26 mouse cellular contexts compared by ENCODE assay signal in the genomic region with DNA sequence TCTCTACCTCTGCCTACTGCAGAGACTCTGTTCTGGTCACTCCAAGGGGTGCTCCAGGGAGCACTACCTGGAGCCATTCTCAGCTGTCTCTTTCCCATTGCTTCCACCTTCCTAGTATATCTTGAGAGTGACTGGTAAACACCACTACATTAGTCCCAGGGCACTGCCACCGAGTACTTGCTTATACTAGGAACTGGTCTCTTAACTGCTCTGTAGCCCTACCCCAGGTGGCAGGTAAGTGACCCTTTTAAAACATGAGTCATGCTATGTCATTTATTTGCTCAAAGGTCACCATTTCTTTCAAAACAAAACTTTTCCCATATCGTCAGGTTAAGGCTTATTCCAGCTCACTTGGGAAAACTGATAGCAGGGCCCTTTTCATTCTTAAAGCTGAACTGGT. TPM values are rescaled to one million over a fixed set of nuclear protein-coding genes. Genes with fewer than 3 reads are reported as not detected.
DNase-seq lines count a peak whose midpoint lies in the region; ATAC-seq and TF ChIP-seq lines count a peak whose summit lies in the region.
"Had no signal": no experiment of that assay in that cellular context is flagged by ENCODE, and none has a peak within 500 bp of the region (broad histone marks: within the 10 kb centered on the region; RNA-seq: fewer than 3 reads in every experiment).

No protein-coding gene starts in this region.

- no peak overlapping the region for H3K9ac ChIP-seq in intestine, embryonic 15.5 days
- no peak overlapping the region for H3K9ac ChIP-seq in intestine, embryonic 16.5 days (ENCODE audit: low read depth, low read length)
- H3K9ac ChIP-seq in intestine, postnatal 0 days (ENCODE audit: low read depth, low read length) = no peak overlapping the region
- no peak overlapping the region for H3K9ac ChIP-seq in stomach, postnatal 0 days (ENCODE audit: low read length)
- H3K9ac ChIP-seq in midbrain, embryonic 16.5 days (ENCODE audit: low read depth, low read length) = no peak overlapping the region

- H3K9me3 ChIP-seq in intestine, embryonic 15.5 days = no peaks in the 10 kb centered on the region
- no peaks in the 10 kb centered on the region for H3K9me3 ChIP-seq in intestine, embryonic 16.5 days (ENCODE audit: control insufficient read depth, low read length)
- no peaks in the 10 kb centered on the region for H3K9me3 ChIP-seq in intestine, postnatal 0 days (ENCODE audit: control insufficient read depth)
- H3K9me3 ChIP-seq in stomach, postnatal 0 days (ENCODE audit: control insufficient read depth, low read length) = no peaks in the 10 kb centered on the region
- no peaks in the 10 kb centered on the region for H3K9me3 ChIP-seq in midbrain, embryonic 16.5 days (replicated peaks; ENCODE audit: control insufficient read depth, low read length, poor library complexity, severe bottlenecking)
- H3K9me3 ChIP-seq in limb, embryonic 10.5 days (replicated peaks) = no peaks in the 10 kb centered on the region

- peaks cover 7% of the 10 kb centered on the region; the same call in 1 of the 2 replicates for H3K4me1 ChIP-seq in intestine, embryonic 15.5 days (replicated peaks)
- H3K4me1 ChIP-seq in intestine, embryonic 16.5 days (ENCODE audit: control insufficient read depth, insufficient read depth, low read length) = peaks cover 12% of the 10 kb centered on the region; the same call in 1 of the 2 replicates
- peaks cover 4% of the 10 kb centered on the region; the same call in 1 of the 2 replicates for H3K4me1 ChIP-seq in intestine, postnatal 0 days (replicated peaks; ENCODE audit: control insufficient read depth, insufficient read depth, low read length)
- no peaks in the 10 kb centered on the region for H3K4me1 ChIP-seq in stomach, postnatal 0 days (replicated peaks; ENCODE audit: control insufficient read depth, insufficient read depth)
- H3K4me1 ChIP-seq in midbrain, embryonic 16.5 days (ENCODE audit: control insufficient read depth, insufficient read depth, low read length) = no peaks in the 10 kb centered on the region
- H3K4me1 ChIP-seq in limb, embryonic 10.5 days = peaks cover 32% of the 10 kb centered on the region

- H3K4me2 ChIP-seq in intestine, embryonic 15.5 days (replicated peaks) = no peak overlapping the region
- H3K4me2 ChIP-seq in intestine, embryonic 16.5 days (ENCODE audit: low read depth, low read length) = no peak overlapping the region
- no peak overlapping the region for H3K4me2 ChIP-seq in intestine, postnatal 0 days (replicated peaks; ENCODE audit: low read depth)
- no peak overlapping the region for H3K4me2 ChIP-seq in stomach, postnatal 0 days (replicated peaks; ENCODE audit: low read depth)
- H3K4me2 ChIP-seq in midbrain, embryonic 16.5 days (ENCODE audit: low read length) = no peak overlapping the region

- no peak for DNase-seq in stomach, postnatal 0 days (ENCODE audit: low spot score)
- no peak for DNase-seq in lung, postnatal 25 days (ENCODE audit: low spot score)
- no peak for DNase-seq in limb, embryonic 10.5 days (ENCODE audit: low spot score)
- DNase-seq: adrenal gland, adult 2 months; adrenal gland, adult 8-10 months; adrenal gland, postnatal 10 days; adrenal gland, postnatal 14 days; adrenal gland, postnatal 25 days; adrenal gland, postnatal 36 days; B cell, adult 2 months; cerebellum, adult 11 months; cerebellum, adult 11-12 months had no signal

- no peaks in the 10 kb centered on the region for H3K36me3 ChIP-seq in intestine, embryonic 15.5 days
- H3K36me3 ChIP-seq in intestine, embryonic 16.5 days (ENCODE audit: control insufficient read depth, insufficient read depth, low read length) = no peaks in the 10 kb centered on the region
- H3K36me3 ChIP-seq in intestine, postnatal 0 days (ENCODE audit: control insufficient read depth, insufficient read depth) = no peaks in the 10 kb centered on the region
- no peaks in the 10 kb centered on the region for H3K36me3 ChIP-seq in stomach, postnatal 0 days (ENCODE audit: control insufficient read depth, insufficient read depth, low read length)
- H3K36me3 ChIP-seq in midbrain, embryonic 16.5 days (ENCODE audit: control insufficient read depth, insufficient read depth, low read length) = no peaks in the 10 kb centered on the region
- no peaks in the 10 kb centered on the region for H3K36me3 ChIP-seq in limb, embryonic 10.5 days
- H3K36me3 ChIP-seq: G1E had no signal

- no peak for TF ChIP-seq EP300 in stomach, postnatal 0 days (optimal IDR thresholded peaks at IDR 0.05)

- no peaks in the 10 kb centered on the region for H3K27me3 ChIP-seq in intestine, embryonic 15.5 days (replicated peaks)
- no peaks in the 10 kb centered on the region for H3K27me3 ChIP-seq in intestine, embryonic 16.5 days (replicated peaks; ENCODE audit: control insufficient read depth, insufficient read depth, low read length)
- H3K27me3 ChIP-seq in intestine, postnatal 0 days (replicated peaks; ENCODE audit: control insufficient read depth, insufficient read depth, low read length) = no peaks in the 10 kb centered on the region
- H3K27me3 ChIP-seq in stomach, postnatal 0 days (ENCODE audit: control insufficient read depth, insufficient read depth, low read length) = no peaks in the 10 kb centered on the region
- H3K27me3 ChIP-seq in midbrain, embryonic 16.5 days (ENCODE audit: control insufficient read depth, insufficient read depth, low read depth, low read length) = no peaks in the 10 kb centered on the region
- H3K27me3 ChIP-seq in limb, embryonic 10.5 days (ENCODE audit: low read depth, poor library complexity, severe bottlenecking) = peaks cover 83% of the 10 kb centered on the region
- H3K27me3 ChIP-seq: CH12.LX, Patski had no signal

- WGBS in intestine, embryonic 15.5 days = 62% methylated on average over 2 of the region's 2 CpGs
- 67% methylated on average over 2 of the region's 2 CpGs for WGBS in intestine, embryonic 16.5 days
- 43% methylated on average over 2 of the region's 2 CpGs for WGBS in intestine, postnatal 0 days
- WGBS in stomach, postnatal 0 days = 51% methylated on average over 2 of the region's 2 CpGs
- 90% methylated on average over 2 of the region's 2 CpGs for WGBS in midbrain, embryonic 16.5 days
- 97% methylated on average over 2 of the region's 2 CpGs for WGBS in limb, embryonic 10.5 days

- no peak overlapping the region for H3K27ac ChIP-seq in intestine, embryonic 15.5 days
- no peak overlapping the region for H3K27ac ChIP-seq in intestine, embryonic 16.5 days (ENCODE audit: low read length)
- no peak overlapping the region for H3K27ac ChIP-seq in intestine, postnatal 0 days (ENCODE audit: low read depth, low read length)
- H3K27ac ChIP-seq in stomach, postnatal 0 days (replicated peaks) = no peak overlapping the region
- H3K27ac ChIP-seq in midbrain, embryonic 16.5 days (ENCODE audit: low read length) = no peak overlapping the region
- H3K27ac ChIP-seq in limb, embryonic 10.5 days = no peak overlapping the region

- no peak for TF ChIP-seq CTCF in intestine, postnatal 0 days (IDR thresholded peaks at IDR 0.05; ENCODE audit: low read depth)
- no peak for TF ChIP-seq CTCF in stomach, postnatal 0 days (IDR thresholded peaks at IDR 0.05; ENCODE audit: low read depth)

- H3K4me3 ChIP-seq in intestine, embryonic 15.5 days (replicated peaks) = no peak overlapping the region
- H3K4me3 ChIP-seq in intestine, embryonic 16.5 days (ENCODE audit: low read length) = no peak overlapping the region
- H3K4me3 ChIP-seq in intestine, postnatal 0 days (ENCODE audit: low read depth, low read length) = no peak overlapping the region
- H3K4me3 ChIP-seq in stomach, postnatal 0 days (ENCODE audit: low read depth, low read length) = no peak overlapping the region
- H3K4me3 ChIP-seq in midbrain, embryonic 16.5 days (ENCODE audit: low read depth, low read length) = no peak overlapping the region
- no peak overlapping the region for H3K4me3 ChIP-seq in limb, embryonic 10.5 days

- ATAC-seq in intestine, embryonic 15.5 days = peak; percentile 66
- ATAC-seq in intestine, embryonic 16.5 days = peak; percentile 55; the same call in 1 of the 2 replicates
- ATAC-seq in intestine, postnatal 0 days = peak; percentile 74
- peak; percentile 76; the same call in 1 of the 2 replicates for ATAC-seq in stomach, postnatal 0 days (ENCODE audit: low FRiP score, low TSS enrichment)
- ATAC-seq in midbrain, embryonic 16.5 days = no peak
- no peak for ATAC-seq in erythroblast, adult 5-6 weeks (replicated peaks; ENCODE audit: low FRiP score, poor library complexity, severe bottlenecking)
- ATAC-seq: activated CD4-positive, CD25-positive, alpha-beta regulatory T cell, adult 4 months; CD4-positive, CD25-positive, alpha-beta regulatory T cell, adult 4 months; Patski had no signal

RNA-seq across cellular contexts. Expression of a gene that starts 40.5 kb away (rescaled TPM):
- polyA plus RNA-seq in intestine, embryonic 15.5 days (2015; fragmentation: Nextera tagmentation; extraction: Ambion mirVana) = 0.09 and 0.24 TPM in 2 replicates
- 0.15 TPM in 1 of 2 replicates, not detected in the other for polyA plus RNA-seq in intestine, embryonic 16.5 days (2015; fragmentation: Nextera tagmentation; extraction: Ambion mirVana)
- 0.13 and 0.47 TPM in 2 replicates for polyA plus RNA-seq in intestine, postnatal 0 days (2015; fragmentation: Nextera tagmentation; extraction: Ambion mirVana)
- polyA plus RNA-seq in stomach, postnatal 0 days (2015; fragmentation: Nextera tagmentation; extraction: Ambion mirVana) = 0.06 TPM in 1 of 2 replicates, not detected in the other
- 0.62 and 0.85 TPM in 2 replicates for polyA plus RNA-seq in midbrain, embryonic 16.5 days (2015; fragmentation: Nextera tagmentation; extraction: Ambion mirVana)
- polyA plus RNA-seq in limb, embryonic 10.5 days (2016; fragmentation: Nextera tagmentation; extraction: Ambion mirVana) = not detected in 2 replicates
- not detected in 2 replicates for total RNA-seq in erythroblast, adult 5-6 weeks (2015; ENCODE audit: low replicate concordance)
- total RNA-seq in erythroblast, adult 5-6 weeks (2017; ENCODE audit: low replicate concordance) = not detected in 2 replicates
- total RNA-seq: adrenal gland, adult 18-20 months; adrenal gland, adult 2 months; adrenal gland, adult 8-10 months; adrenal gland, postnatal 10 days; adrenal gland, postnatal 14 days; adrenal gland, postnatal 25 days; adrenal gland, postnatal 36 days; adrenal gland, postnatal 4 days; MEL had no signal
- polyA plus RNA-seq: activated CD4-positive, CD25-positive, alpha-beta regulatory T cell, adult 4 months; adrenal gland, adult 2 months; C2C12; CD4-positive, CD25-positive, alpha-beta regulatory T cell, adult 4 months; G1E had no signal

Comparison
In these comparisons a context has a peak if more than half of its experiments do, and no peak if none do; other contexts are left out.
1. ATAC-seq: peak in intestine, embryonic 15.5 days (single experiment), intestine, embryonic 16.5 days (single experiment), intestine, postnatal 0 days (single experiment) and stomach, postnatal 0 days (single experiment); none in midbrain, embryonic 16.5 days (single experiment) and erythroblast, adult 5-6 weeks (single experiment).